Mouse (Mus musculus) hindbrain, postnatal 0 days (tissue): Measurements from ENCODE around the gene Ube2i. TPM values are rescaled to one million over a fixed set of nuclear protein-coding genes. Genes with fewer than 3 reads are reported as not detected.
"Not testable (repeated sequence)": the region's sequence is repeated elsewhere in the genome, so short reads cannot be mapped to it uniquely, and the experiment has no call there.

ENCODE experiments used
- ATAC-seq: fragments of 200-750 bp; cut with Nextera tagmentation; 2 replicates; pipeline ENCODE4 v1.8.0; 2017; ENCODE audit warnings: mild to moderate bottlenecking, moderate TSS enrichment, moderate library complexity
- DNase-seq: peaks from one replicate; pipeline ENCODE4 v3.0.0-alpha.2; 2015; ENCODE audit warnings: low spot score
- H3K27ac ChIP-seq: fragments of 300-500 bp; sonication (generic); 2 replicates; pipeline ENCODE4 v1.5.1; 2014; ENCODE audit warnings: mild to moderate bottlenecking
- H3K27me3 ChIP-seq: fragments of 300-500 bp; sonication (generic); 2 replicates; pipeline ENCODE4 v1.6.1; 2014; ENCODE audit warnings: low read length, mixed read lengths; ENCODE audit not compliant: insufficient read depth
- H3K36me3 ChIP-seq: fragments of 300-500 bp; sonication (generic); 2 replicates; pipeline ENCODE4 v1.6.1; 2014; ENCODE audit warnings: low read length, mixed read lengths; ENCODE audit not compliant: insufficient read depth
- H3K4me1 ChIP-seq: fragments of 300-500 bp; sonication (generic); 2 replicates; pipeline ENCODE4 v1.6.1; 2014; ENCODE audit warnings: antibody characterized with exemption, low read length, mixed read lengths; ENCODE audit not compliant: insufficient read depth
- H3K4me2 ChIP-seq: fragments of 300-500 bp; sonication (generic); 2 replicates; pipeline ENCODE4 v1.6.1; 2014; ENCODE audit warnings: low read depth, mild to moderate bottlenecking, low read length, moderate library complexity, mixed read lengths
- H3K4me3 ChIP-seq: fragments of 300-500 bp; sonication (generic); 2 replicates; pipeline ENCODE4 v1.5.1; 2014; ENCODE audit warnings: low read length
- H3K9ac ChIP-seq: fragments of 300-500 bp; sonication (generic); replicated peaks from 2 replicates; pipeline ENCODE4 v1.6.1; 2014; ENCODE audit warnings: mild to moderate bottlenecking, low read length, moderate library complexity, mixed read lengths
- H3K9me3 ChIP-seq: fragments of 300-500 bp; sonication (generic); 2 replicates; pipeline ENCODE4 v1.6.1; 2016; ENCODE audit warnings: low read length, mixed read lengths
- CTCF ChIP-seq: IDR thresholded peaks from 2 replicates; pipeline ENCODE4 v1.5.1; 2016; ENCODE audit warnings: antibody characterized with exemption, control low read depth, low read depth
- WGBS: fragments of 180-500 bp; shearing (Covaris S2); extraction: QIAGEN DNeasy Blood & Tissue Kit; methylation state at CpG from one replicate; pipeline ENCODE4 v1.1.7; 2014; 5-methylcytosine and 5-hydroxymethylcytosine counted together
- polyA plus RNA-seq: library from polyadenylated mRNA; unstranded; fragments of >200 nt; fragmentation: Nextera tagmentation; extraction: Ambion mirVana; gene quantifications from 2 replicates; pipeline ENCODE4 v1.2.1, GENCODE M21; 2015
- total RNA-seq: library from RNA; depleted of rRNA; stranded (reverse); fragments of >200 nt; gene quantifications from 2 replicates; pipeline ENCODE4 v1.2.3, GENCODE M21; 2014

The Ube2i gene
- total and polyA plus RNA-seq, 2 experiments from 2014 or later: 340 to 372 TPM

GRCm38 (mm10) chr17:25243131-25243780 is 31.2 kb downstream of the Ube2i start:
- Histone ChIP-seq H3K4me1 (peaks cover 12% of the 10 kb centered on the region), H3K27me3 (no peaks in the 10 kb centered on the region), H3K4me3 (no peak overlapping the region), H3K9ac (no peak overlapping the region), H3K4me2 (no peak overlapping the region), H3K9me3 (no peaks in the 10 kb centered on the region), H3K27ac (no peak overlapping the region), H3K36me3 (peaks cover 13% of the 10 kb centered on the region)
- DNase-seq (no peak), ATAC-seq (peak; percentile 15; the same call in 1 of the 2 replicates)
- peak; percentile 42 for TF ChIP-seq CTCF
- 83% methylated on average over 11 of the region's 11 CpGs for WGBS

GRCm38 (mm10) chr17:25239695-25240636 is 34.5 kb downstream of the Ube2i start, which contains the start of the genes Gnptg and Tsr3:
Gnptg (minus strand) TSS chr17:25240124.
Tsr3 (plus strand) TSS chr17:25240170.
- H3K27me3 ChIP-seq: no peaks in the 10 kb centered on the region
- peak; percentile 95 for DNase-seq
- H3K4me1 ChIP-seq: peaks cover 12% of the 10 kb centered on the region
- peak within 1 kb of the TSS; percentile 89 for H3K4me2 ChIP-seq
- ATAC-seq: peak; percentile 90
- peaks cover 25% of the 10 kb centered on the region for H3K36me3 ChIP-seq
- peak within 1 kb of the TSS; percentile 99 for H3K4me3 ChIP-seq
- H3K9ac ChIP-seq: peak within 1 kb of the TSS; percentile 92
- no peaks in the 10 kb centered on the region for H3K9me3 ChIP-seq
- H3K27ac ChIP-seq: peak within 1 kb of the TSS; percentile 88
- no peak for TF ChIP-seq CTCF
- under 1% methylated on average over 78 of the region's 80 CpGs for WGBS

GRCm38 (mm10) chr17:25235635-25236034 is 38.8 kb downstream of the Ube2i start:
- 86% methylated on average over 9 of the region's 9 CpGs for WGBS
- H3K27ac ChIP-seq: no peak overlapping the region
- no peak for TF ChIP-seq CTCF
- no peaks in the 10 kb centered on the region for H3K27me3 ChIP-seq
- H3K36me3 ChIP-seq: peaks cover 26% of the 10 kb centered on the region; the same call in 1 of the 2 replicates
- peaks cover 6% of the 10 kb centered on the region for H3K4me1 ChIP-seq
- H3K9me3 ChIP-seq: no peaks in the 10 kb centered on the region
- H3K4me2 ChIP-seq: no peak overlapping the region
- ATAC-seq: no peak
- no peak overlapping the region for H3K9ac ChIP-seq
- no peak for DNase-seq
- H3K4me3 ChIP-seq: no peak overlapping the region

- H3K9ac ChIP-seq, H3K9me3 ChIP-seq, H3K4me1 ChIP-seq, DNase-seq, H3K4me2 ChIP-seq, H3K27me3 ChIP-seq, H3K4me3 ChIP-seq, H3K27ac ChIP-seq: not testable (repeated sequence)
- peak; percentile 78 for ATAC-seq
- WGBS: 90% methylated on average over 6 of the region's 11 CpGs
- H3K36me3 ChIP-seq: peaks cover 30% of the 10 kb centered on the region; the same call in 1 of the 2 replicates
These were observed 42.8 kb downstream of the Ube2i start for GRCm38 (mm10) chr17:25231621-25232020.

GRCm38 (mm10) chr17:25230700-25231099 is 43.7 kb downstream of the Ube2i start:
- Histone ChIP-seq H3K36me3 (peaks cover 25% of the 10 kb centered on the region; the same call in 1 of the 2 replicates), H3K4me3 (no peak overlapping the region), H3K4me2 (no peak overlapping the region), H3K27ac (no peak overlapping the region), H3K9me3 (no peaks in the 10 kb centered on the region), H3K9ac (no peak overlapping the region), H3K4me1 (no peaks in the 10 kb centered on the region), H3K27me3 (no peaks in the 10 kb centered on the region)
- DNase-seq (no peak), ATAC-seq (no peak)
- 77% methylated on average over 3 of the region's 3 CpGs for WGBS
- TF ChIP-seq CTCF: no peak

GRCm38 (mm10) chr17:25230014-25230655 is 44.3 kb downstream of the Ube2i start:
- not testable (repeated sequence) for H3K4me1 ChIP-seq, H3K27ac ChIP-seq, H3K9me3 ChIP-seq, H3K4me2 ChIP-seq, H3K27me3 ChIP-seq, DNase-seq, H3K9ac ChIP-seq, H3K4me3 ChIP-seq
- peak; percentile 66 for ATAC-seq
- H3K36me3 ChIP-seq: peaks cover 25% of the 10 kb centered on the region; the same call in 1 of the 2 replicates
- WGBS: 74% methylated on average over 14 of the region's 17 CpGs
